Mouse (Mus musculus) hindbrain, embryonic 14.5 days (tissue): ENCODE measurements at regions not wholly inside any gene's neighbourhood (a gene's known extent, or its start where the extent isn't known, plus 50 kb on each side); places are given as distances from the start of the nearest gene placed in this dataset.
A peak's percentile ranks its signal among the peaks of the same experiment; 100 is the strongest.
"Not testable (repeated sequence)": the region's sequence is repeated elsewhere in the genome, so short reads cannot be mapped to it uniquely, and the experiment has no call there.

Source experiments
- ATAC-seq: fragments of 200-750 bp; cut with Nextera tagmentation; 2 replicates; pipeline ENCODE4 v1.8.0; 2017; ENCODE audit warnings: moderate number of reproducible peaks, mild to moderate bottlenecking, moderate TSS enrichment, moderate library complexity; ENCODE audit not compliant: low FRiP score
- DNase-seq: peaks from one replicate; pipeline ENCODE4 v3.0.0-alpha.2; 2015; ENCODE audit warnings: low spot score
- H3K27ac ChIP-seq: fragments of 300-500 bp; sonication (generic); 2 replicates; pipeline ENCODE4 v1.5.1; 2014; ENCODE audit warnings: mild to moderate bottlenecking, moderate library complexity
- H3K27me3 ChIP-seq: fragments of 300-500 bp; sonication (generic); 2 replicates; pipeline ENCODE4 v1.6.1; 2014; ENCODE audit warnings: mild to moderate bottlenecking, low read length, mixed read lengths; ENCODE audit not compliant: control insufficient read depth, insufficient read depth
- H3K36me3 ChIP-seq: fragments of 300-500 bp; sonication (generic); replicated peaks from 2 replicates; pipeline ENCODE4 v1.6.1; 2014; ENCODE audit not compliant: control insufficient read depth, insufficient read depth
- H3K4me1 ChIP-seq: fragments of 300-500 bp; sonication (generic); replicated peaks from 2 replicates; pipeline ENCODE4 v1.6.1; 2014; ENCODE audit warnings: antibody characterized with exemption, low read length, mixed read lengths; ENCODE audit not compliant: control insufficient read depth, insufficient read depth
- H3K4me2 ChIP-seq: fragments of 300-500 bp; sonication (generic); replicated peaks from 2 replicates; pipeline ENCODE4 v1.6.1; 2014; ENCODE audit warnings: mild to moderate bottlenecking, moderate library complexity
- H3K4me3 ChIP-seq: fragments of 300-500 bp; sonication (generic); replicated peaks from 2 replicates; pipeline ENCODE4 v1.5.1; 2014; ENCODE audit warnings: mild to moderate bottlenecking, low read length
- H3K9ac ChIP-seq: fragments of 300-500 bp; sonication (generic); 2 replicates; pipeline ENCODE4 v1.6.1; 2014
- H3K9me3 ChIP-seq: fragments of 300-500 bp; sonication (generic); 2 replicates; pipeline ENCODE4 v1.6.1; 2016; ENCODE audit warnings: low read length; ENCODE audit not compliant: control insufficient read depth
- WGBS: fragments of 180-500 bp; shearing (Covaris S2); extraction: QIAGEN DNeasy Blood & Tissue Kit; methylation state at CpG from one replicate; pipeline ENCODE4 v1.1.7; 2014; 5-methylcytosine and 5-hydroxymethylcytosine counted together

- Histone ChIP-seq H3K36me3 (no peaks in the 10 kb centered on the region), H3K4me1 (no peaks in the 10 kb centered on the region), H3K27me3 (no peaks in the 10 kb centered on the region), H3K27ac (no peak overlapping the region), H3K9ac (no peak overlapping the region), H3K4me2 (no peak overlapping the region), H3K9me3 (no peaks in the 10 kb centered on the region), H3K4me3 (no peak overlapping the region)
- 52% methylated on average over 4 of the region's 4 CpGs for whole genome bisulfite sequencing
- ATAC-seq (no peak; the same call in 1 of the 2 replicates), DNase-seq (peak; percentile 42)
These were observed 157.2 kb upstream of the Gje1 start for GRCm38 (mm10) chr10:14875216-14875615.

GRCm38 (mm10) chr10:14861241-14861640, 143.2 kb upstream of the Gje1 start:
- no peak for ATAC-seq
- Histone ChIP-seq H3K36me3 (no peaks in the 10 kb centered on the region), H3K27ac (no peak overlapping the region), H3K9ac (no peak overlapping the region), H3K27me3 (no peaks in the 10 kb centered on the region), H3K4me3 (no peak overlapping the region), H3K4me2 (no peak overlapping the region), H3K4me1 (no peaks in the 10 kb centered on the region), H3K9me3 (no peaks in the 10 kb centered on the region)
- 48% methylated on average over 3 of the region's 3 CpGs for WGBS
- DNase-seq = no peak

- no peak for DNase-seq
- Histone ChIP-seq H3K4me1 (no peaks in the 10 kb centered on the region), H3K27ac (no peak overlapping the region), H3K9ac (no peak overlapping the region), H3K27me3 (no peaks in the 10 kb centered on the region), H3K4me2 (no peak overlapping the region), H3K36me3 (no peaks in the 10 kb centered on the region), H3K4me3 (no peak overlapping the region), H3K9me3 (0 out of 2 replicates have a peak, but pooled peaks cover 4% of the 10 kb centered on the region)
- 77% methylated on average over 6 of the region's 6 CpGs for WGBS
- no peak for ATAC-seq
These were observed 142.2 kb upstream of the Gje1 start for GRCm38 (mm10) chr10:14860126-14860638.

GRCm38 (mm10) chr10:14846601-14847000, 128.6 kb upstream of the Gje1 start:
- DNase-seq, H3K27me3 ChIP-seq, H3K4me3 ChIP-seq, H3K4me2 ChIP-seq, H3K4me1 ChIP-seq, H3K36me3 ChIP-seq, H3K9me3 ChIP-seq, H3K27ac ChIP-seq, ATAC-seq, H3K9ac ChIP-seq: not testable (repeated sequence)
- WGBS = 91% methylated on average over 3 of the region's 3 CpGs

GRCm38 (mm10) chr10:14845058-14845457, 127.0 kb upstream of the Gje1 start:
- ATAC-seq = no peak

More at GRCm38 (mm10) chr10:14845058-14845457, 127.0 kb upstream of the Gje1 start:
- H3K9ac ChIP-seq = no peak overlapping the region
- no peaks in the 10 kb centered on the region for H3K9me3 ChIP-seq
- H3K27ac ChIP-seq = no peak overlapping the region
- no peaks in the 10 kb centered on the region for H3K36me3 ChIP-seq
- H3K4me3 ChIP-seq = no peak overlapping the region
- no peak for DNase-seq
- H3K27me3 ChIP-seq = no peaks in the 10 kb centered on the region
- 93% methylated on average over 2 of the region's 2 CpGs for WGBS
- H3K4me2 ChIP-seq = no peak overlapping the region
- H3K4me1 ChIP-seq = no peaks in the 10 kb centered on the region
